Mouse (Mus musculus) heart, embryonic 13.5 days (tissue): ENCODE data around the gene Gm28490. TPM values are rescaled to one million over a fixed set of nuclear protein-coding genes. Genes with fewer than 3 reads are reported as not detected.
"Not testable (repeated sequence)": the region's sequence is repeated elsewhere in the genome, so short reads cannot be mapped to it uniquely, and the experiment has no call there.

Experiments used
- ATAC-seq: fragments of 200-750 bp; cut with Nextera tagmentation; 2 replicates; pipeline ENCODE4 v1.8.0; 2017; ENCODE audit warnings: moderate TSS enrichment; ENCODE audit not compliant: insufficient number of reproducible peaks, low FRiP score, low TSS enrichment; ENCODE audit errors: extremely low read depth
- H3K27ac ChIP-seq: fragments of 300-500 bp; sonication (generic); replicated peaks from 2 replicates; pipeline ENCODE4 v1.5.1; 2015; ENCODE audit warnings: moderate library complexity, mild to moderate bottlenecking, inconsistent platforms
- H3K27me3 ChIP-seq: fragments of 300-500 bp; sonication (generic); replicated peaks from 2 replicates; pipeline ENCODE4 v1.6.1; 2015; ENCODE audit warnings: mild to moderate bottlenecking, inconsistent platforms
- H3K36me3 ChIP-seq: fragments of 300-500 bp; sonication (generic); 2 replicates; pipeline ENCODE4 v1.6.1; 2015; ENCODE audit warnings: mild to moderate bottlenecking, inconsistent platforms
- H3K4me1 ChIP-seq: fragments of 300-500 bp; sonication (generic); 2 replicates; pipeline ENCODE4 v1.6.1; 2015; ENCODE audit warnings: inconsistent platforms
- H3K4me2 ChIP-seq: fragments of 300-500 bp; sonication (generic); 2 replicates; pipeline ENCODE4 v1.6.1; 2015; ENCODE audit warnings: inconsistent platforms, mild to moderate bottlenecking, moderate library complexity
- H3K4me3 ChIP-seq: fragments of 300-500 bp; sonication (generic); 2 replicates; pipeline ENCODE4 v1.5.1; 2015; ENCODE audit warnings: moderate library complexity, mild to moderate bottlenecking, inconsistent platforms
- H3K9ac ChIP-seq: fragments of 300-500 bp; sonication (generic); 2 replicates; pipeline ENCODE4 v1.6.1; 2015; ENCODE audit warnings: inconsistent platforms, mild to moderate bottlenecking, moderate library complexity
- H3K9me3 ChIP-seq: fragments of 300-500 bp; sonication (generic); 2 replicates; pipeline ENCODE4 v1.6.1; 2016; ENCODE audit warnings: inconsistent platforms
- WGBS: fragments of 180-500 bp; shearing (Covaris S2); methylation state at CpG from one replicate; pipeline ENCODE4 v1.1.7; 2015; ENCODE audit warnings: mixed read lengths; 5-methylcytosine and 5-hydroxymethylcytosine counted together
- polyA plus RNA-seq: library from polyadenylated mRNA; unstranded; fragments of >200 nt; fragmentation: Nextera tagmentation; extraction: Ambion mirVana; gene quantifications from 2 replicates; pipeline ENCODE4 v1.2.1, GENCODE M21; 2015

Gene Gm28490
- polyA plus RNA-seq, result not detected in 2 replicates

GRCm38 (mm10) chrY:31634656-31635055 is at the start of gene Gm28490:
Gene Gm28490 (minus strand): TSS chrY:31634756.
- H3K27ac ChIP-seq, H3K9me3 ChIP-seq, H3K4me1 ChIP-seq, H3K4me2 ChIP-seq, H3K4me3 ChIP-seq, H3K27me3 ChIP-seq, ATAC-seq, H3K9ac ChIP-seq, H3K36me3 ChIP-seq: not testable (repeated sequence)
- no CpG with 5 or more reads among the region's 8 CpGs for WGBS
